Mouse (Mus musculus) heart, postnatal 0 days (tissue): Measurements from ENCODE around the gene Pak7.

Source experiments
- CTCF ChIP-seq: IDR thresholded peaks from 2 replicates; pipeline ENCODE4 v1.5.1; 2016; ENCODE audit warnings: antibody characterized with exemption, control low read depth, low read depth
- EP300 ChIP-seq: IDR thresholded peaks from 2 replicates; pipeline ENCODE4 v1.6.1; 2016; ENCODE audit warnings: antibody characterized with exemption, low read depth

DNA sequence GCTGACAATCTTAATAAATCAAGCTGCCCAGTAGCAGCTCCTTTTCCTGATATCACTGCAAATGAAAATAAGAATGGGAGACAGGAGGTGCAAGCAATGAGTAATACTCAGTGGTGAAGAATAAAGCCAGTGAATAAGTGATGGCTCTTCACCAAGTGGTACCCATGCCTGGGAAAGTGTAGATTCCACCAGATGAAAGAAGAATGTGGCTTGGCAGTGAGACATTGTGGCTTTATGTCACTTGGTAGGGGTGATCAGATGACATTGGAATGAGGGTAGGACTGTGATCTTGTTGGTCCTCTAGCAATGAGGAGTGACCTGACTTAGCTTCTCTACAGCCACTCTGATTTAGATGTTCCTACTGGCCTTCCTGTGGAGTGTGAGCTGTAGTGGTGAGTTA is 249.3 kb downstream of the Pak7 start:
- TF ChIP-seq EP300 (no peak), CTCF (no peak)
